Mouse (Mus musculus): ENCODE measurements around the gene Kcnj15.

Kcnj15 gene

DNA sequence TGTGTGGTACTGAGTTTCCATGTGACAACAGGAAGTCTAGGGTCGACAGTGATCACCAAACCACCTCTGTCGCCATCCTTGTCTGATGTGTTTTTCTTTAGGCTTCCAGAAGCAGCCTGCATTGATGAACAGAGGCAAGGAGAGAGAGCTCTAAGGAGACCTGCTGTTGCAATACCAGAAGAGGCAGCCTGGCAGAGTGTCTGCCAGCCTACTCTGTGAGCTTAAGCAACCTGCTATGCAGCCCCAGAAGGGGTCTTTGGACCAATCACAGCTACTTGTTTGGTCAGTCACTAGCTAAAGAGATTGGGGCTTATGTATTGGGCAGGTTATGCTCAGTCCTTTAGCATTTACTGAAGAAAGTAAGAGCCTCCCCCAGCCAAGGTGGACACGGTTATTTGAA, 11.9 kb upstream of the Kcnj15 start:
- no peak for DNase-seq (ENCODE audit: low spot score in 2 of 2)

DNA sequence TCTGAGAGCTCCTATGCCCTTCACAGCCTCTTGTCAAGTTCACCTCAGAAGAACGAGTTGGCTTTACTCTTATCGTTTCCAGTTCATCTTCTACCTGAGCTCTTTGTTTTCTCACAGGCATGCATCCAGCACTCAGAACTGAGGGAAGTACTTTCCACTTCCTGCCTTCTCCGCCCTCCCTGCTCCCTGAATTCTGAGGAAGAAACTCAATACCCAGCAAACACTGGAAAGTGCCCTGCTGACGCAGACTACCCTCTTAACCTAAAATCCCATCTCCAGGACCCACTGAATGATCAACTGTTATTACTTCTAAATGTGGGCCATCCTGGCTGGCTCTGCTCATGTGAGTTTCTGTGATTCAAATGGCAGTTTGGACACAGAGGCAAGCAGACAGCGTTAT, 8.7 kb upstream of the Kcnj15 start:
- DNase-seq (ENCODE audit: low spot score in 2 of 2): no peak

DNA sequence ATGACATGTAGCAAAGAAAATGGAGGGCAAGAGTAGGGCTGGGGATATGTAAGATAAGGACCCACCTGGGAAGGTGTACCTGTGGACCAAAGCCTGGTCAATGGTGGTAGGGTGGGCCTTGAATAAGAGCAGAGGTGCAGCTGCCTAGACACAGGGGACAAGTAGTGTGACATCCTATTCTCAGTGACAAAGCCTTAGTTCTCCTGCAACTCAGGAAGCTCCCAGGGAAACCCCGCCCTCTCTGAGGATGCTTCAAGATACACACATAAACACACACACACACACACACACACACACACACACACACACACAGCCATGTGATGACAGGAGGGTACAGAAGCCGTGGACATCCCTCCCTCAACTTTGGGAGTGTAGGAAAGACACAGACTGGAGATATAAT, 710 bp upstream of the Kcnj15 start:
- no peak for DNase-seq (ENCODE audit: low spot score in 2 of 2)

- DNase-seq (ENCODE audit: low spot score in 2 of 2): no peak
Measured at GRCm38 (mm10) chr16:95258100-95258499, 742 bp downstream of the Kcnj15 start.

DNA sequence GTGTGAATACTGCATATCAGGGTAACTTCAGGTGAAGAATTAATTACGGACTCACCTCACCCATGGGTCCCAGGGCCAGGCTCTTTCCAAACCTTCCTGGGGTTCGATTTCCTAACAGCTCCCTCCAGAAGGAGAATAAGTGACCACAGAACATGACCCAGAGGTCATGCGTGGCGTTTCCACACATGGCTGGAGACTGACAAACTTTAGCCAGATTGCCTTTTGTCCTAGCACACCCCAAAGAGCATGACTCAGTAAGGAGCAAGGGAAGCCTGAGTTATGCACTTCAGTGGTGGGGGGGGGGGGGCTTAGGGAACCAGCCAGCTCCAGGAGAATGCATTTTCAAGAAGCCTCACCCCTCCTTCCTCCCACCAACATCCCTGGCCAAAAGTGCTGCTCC, 2.1 kb downstream of the Kcnj15 start:
- DNase-seq (ENCODE audit: low spot score in 2 of 2): no peak

GRCm38 (mm10) chr16:95260693-95261092, 3.3 kb downstream of the Kcnj15 start:
- DNase-seq (ENCODE audit: low spot score in 2 of 2): no peak

GRCm38 (mm10) chr16:95261807-95262206, 4.4 kb downstream of the Kcnj15 start:
- DNase-seq (ENCODE audit: low spot score in 2 of 2): no peak

DNA sequence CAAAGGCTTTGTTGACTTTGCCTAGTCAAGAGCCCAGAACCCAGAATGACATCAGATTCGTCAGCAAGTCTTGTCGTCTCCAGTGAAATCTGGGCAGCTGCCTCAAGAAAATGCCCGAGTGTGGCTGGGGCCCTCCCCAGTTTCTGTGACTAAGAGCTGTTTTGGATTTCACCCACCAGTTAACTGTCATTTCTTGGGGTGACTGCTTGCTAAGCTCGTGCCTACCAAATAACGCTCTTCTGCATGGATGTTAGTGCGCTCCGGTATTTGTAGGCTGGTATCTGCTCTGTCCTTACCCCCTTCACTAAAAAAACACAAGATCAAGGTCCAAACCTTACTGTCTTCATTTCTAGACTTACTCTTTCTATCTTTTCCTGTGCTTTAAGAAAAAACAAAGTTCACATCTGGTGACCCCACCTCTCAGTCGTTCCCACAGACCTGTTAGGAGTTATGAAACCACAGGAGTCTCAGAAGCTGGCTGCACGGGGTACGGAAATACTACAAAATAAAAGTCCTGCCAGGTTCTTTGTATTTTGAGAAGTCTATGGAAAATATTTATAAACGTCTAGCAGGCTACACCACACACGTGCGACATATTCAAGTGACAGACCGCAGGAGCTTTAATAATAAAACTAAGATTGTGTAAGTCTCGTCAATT, 5.5 kb downstream of the Kcnj15 start:
- no peak for DNase-seq (ENCODE audit: low spot score in 2 of 2)

DNA sequence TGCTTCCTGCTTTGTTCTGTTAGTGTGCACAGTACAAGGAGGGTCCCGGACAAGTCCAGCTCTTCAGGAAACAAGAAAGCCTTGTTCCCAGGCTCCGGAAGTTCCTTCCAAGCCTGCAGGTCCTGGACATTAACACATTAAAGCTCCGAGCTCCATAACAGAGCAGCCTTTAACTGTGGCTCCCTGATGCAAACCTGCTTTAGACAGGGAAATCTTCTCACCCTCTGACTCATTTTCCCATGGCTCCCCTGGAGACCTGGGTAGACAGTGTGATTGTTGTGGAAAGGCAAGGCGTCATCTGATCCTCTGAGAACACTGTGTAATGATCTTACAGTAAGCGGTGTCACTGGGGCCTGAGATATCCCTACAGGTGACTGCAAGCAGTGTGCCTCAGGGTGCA, 7.0 kb downstream of the Kcnj15 start:
- DNase-seq (ENCODE audit: low spot score in 2 of 2): no peak

DNA sequence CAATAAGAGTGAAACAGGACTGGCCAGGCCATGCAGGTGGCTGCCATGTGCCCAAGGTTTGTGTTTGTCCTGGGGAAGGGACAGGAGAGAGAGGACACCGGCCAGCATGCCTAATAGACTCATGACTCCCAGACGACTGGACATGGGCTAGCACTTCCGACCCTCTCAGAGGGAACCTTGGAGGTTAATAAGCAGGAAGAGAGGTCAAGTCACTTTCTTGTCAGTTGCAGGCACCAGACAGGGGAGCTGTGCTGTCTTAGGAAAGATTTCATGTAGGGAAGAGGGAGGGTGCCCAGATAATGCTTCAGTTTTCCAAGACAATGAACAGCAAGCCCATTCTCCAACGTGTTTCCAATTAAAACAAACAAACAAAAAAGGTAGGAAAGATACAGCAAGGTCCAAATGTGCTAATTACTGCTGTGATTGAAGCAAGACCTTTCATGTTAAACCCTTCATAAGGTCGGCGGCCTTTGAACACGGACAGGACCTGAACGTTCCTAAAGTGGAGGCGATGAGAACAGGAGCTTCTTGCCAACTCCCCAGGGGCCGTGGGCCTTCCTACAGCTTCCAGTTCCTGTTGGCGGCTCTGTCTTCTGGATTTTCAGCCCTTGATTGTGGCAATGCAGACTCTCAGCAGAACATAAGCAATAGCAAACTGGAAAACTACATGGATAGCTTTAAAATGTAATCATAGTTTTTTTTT, 10.3 kb downstream of the Kcnj15 start:
- no peak for DNase-seq (ENCODE audit: low spot score in 2 of 2)

- no peak for DNase-seq (ENCODE audit: low spot score in 2 of 2)
Measured at GRCm38 (mm10) chr16:95269610-95270009, 12.3 kb downstream of the Kcnj15 start.

DNA sequence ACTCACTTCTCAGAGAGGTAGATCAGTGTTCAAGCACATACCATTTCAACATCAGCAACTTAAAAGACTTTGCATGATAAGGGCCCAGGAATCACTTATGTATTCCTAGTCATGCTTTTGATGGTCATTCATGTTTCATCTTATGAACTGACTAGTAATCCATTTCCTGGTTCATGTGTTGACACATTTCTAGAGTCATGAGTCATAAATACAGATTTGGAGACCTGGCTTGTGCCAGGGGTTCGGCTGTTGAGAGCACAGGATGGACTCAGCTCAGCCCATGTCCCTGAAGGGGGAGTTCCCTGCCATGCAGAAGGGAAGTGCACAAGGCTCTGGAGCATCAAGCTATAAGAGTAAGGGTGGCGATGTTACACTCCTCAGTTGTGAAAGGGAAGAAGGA, 15.7 kb downstream of the Kcnj15 start:
- DNase-seq (ENCODE audit: low spot score in 2 of 2): no peak

- DNase-seq (ENCODE audit: low spot score in 2 of 2): no peak
Measured at GRCm38 (mm10) chr16:95275713-95276502, 18.6 kb downstream of the Kcnj15 start.

GRCm38 (mm10) chr16:95279015-95279414, 21.7 kb downstream of the Kcnj15 start:
- DNase-seq (ENCODE audit: low spot score in 2 of 2): peak in 1 of 2 experiments; percentile 20

DNA sequence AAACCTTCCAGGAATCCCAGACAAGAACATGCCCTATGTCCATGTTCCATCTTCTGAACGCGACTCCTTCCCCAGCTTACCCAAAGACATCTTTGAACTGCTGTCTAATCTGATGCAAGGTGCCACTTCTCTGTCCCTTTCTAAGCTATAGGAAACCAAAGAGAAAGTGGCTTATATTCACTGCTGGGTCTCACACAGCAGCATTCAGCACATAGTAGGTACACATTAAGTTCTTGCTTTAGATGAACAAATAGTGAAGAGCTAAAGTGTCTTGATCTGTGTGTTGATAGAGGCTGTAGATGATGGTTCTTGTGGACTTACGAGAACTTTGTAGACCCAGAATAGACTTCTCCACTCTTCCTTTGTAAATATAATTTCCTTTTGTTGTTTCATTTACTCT, 23.0 kb downstream of the Kcnj15 start:
- no peak for DNase-seq (ENCODE audit: low spot score in 2 of 2)

DNA sequence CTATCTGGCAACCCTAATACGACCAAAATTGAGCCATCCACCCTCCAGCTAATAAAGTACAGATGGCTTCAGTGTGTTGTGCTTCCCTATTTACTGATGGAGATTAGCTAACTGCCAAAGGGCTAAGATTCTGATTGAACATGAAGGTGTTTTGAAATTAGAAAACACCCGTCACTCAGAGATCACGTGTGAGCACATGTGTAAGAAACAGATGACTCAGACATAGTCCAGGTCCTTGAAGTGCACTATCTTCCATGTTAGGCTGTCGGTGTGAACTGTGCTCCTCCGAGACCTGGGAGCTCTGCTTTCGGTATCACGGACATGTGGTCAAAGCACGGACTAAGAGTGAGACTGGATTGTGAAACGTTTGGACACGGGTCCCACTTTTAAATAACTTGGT, 26.0 kb downstream of the Kcnj15 start:
- no peak for DNase-seq (ENCODE audit: low spot score in 2 of 2)

- DNase-seq (ENCODE audit: low spot score in 2 of 2): no peak
Measured at GRCm38 (mm10) chr16:95284085-95284727, 26.8 kb downstream of the Kcnj15 start.

GRCm38 (mm10) chr16:95285043-95285442, 27.7 kb downstream of the Kcnj15 start:
- no peak for DNase-seq (ENCODE audit: low spot score in 2 of 2)

DNA sequence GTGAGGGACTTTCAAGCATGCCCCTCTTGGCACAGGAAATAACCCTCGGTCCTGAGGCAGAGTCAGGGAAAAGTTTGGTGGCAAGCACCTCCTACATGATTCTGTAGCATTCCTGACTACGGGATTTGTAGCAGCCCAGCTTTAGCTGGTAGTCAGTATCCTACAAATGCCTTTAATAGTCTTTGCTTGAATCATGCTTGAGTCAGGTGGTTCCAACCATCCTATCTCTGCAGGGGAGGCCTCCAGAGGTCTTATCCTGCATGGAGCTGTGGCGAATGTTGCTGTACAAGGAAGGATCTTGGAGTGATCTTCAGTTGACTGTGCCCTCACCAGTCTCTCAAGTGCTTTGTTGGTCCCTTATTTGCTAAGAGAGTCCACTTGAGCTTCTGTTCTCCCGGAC, 28.4 kb downstream of the Kcnj15 start:
- no peak for DNase-seq (ENCODE audit: low spot score in 2 of 2)

DNA sequence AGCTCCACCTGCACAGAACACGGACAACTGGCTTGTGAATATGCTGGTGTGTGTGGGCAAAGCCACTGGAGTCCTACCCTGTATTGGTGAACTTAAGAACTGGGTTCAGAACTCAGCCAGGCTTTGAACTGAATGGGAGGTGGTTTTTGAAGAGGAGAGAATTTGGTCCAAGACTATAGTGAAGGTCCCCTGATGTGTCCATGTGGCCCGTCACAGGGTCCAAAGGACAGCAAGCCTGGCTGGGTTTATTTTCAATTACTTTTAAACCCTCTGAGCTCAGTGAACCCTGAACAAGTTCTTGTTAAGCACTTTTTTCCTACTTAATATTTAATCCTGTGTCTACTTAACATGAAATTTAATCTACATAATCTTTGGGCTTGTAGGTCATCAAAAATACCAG, 30.3 kb downstream of the Kcnj15 start:
- no peak for DNase-seq (ENCODE audit: low spot score in 2 of 2)

GRCm38 (mm10) chr16:95289375-95289774, 32.0 kb downstream of the Kcnj15 start:
- DNase-seq (ENCODE audit: low spot score in 2 of 2): no peak

DNA sequence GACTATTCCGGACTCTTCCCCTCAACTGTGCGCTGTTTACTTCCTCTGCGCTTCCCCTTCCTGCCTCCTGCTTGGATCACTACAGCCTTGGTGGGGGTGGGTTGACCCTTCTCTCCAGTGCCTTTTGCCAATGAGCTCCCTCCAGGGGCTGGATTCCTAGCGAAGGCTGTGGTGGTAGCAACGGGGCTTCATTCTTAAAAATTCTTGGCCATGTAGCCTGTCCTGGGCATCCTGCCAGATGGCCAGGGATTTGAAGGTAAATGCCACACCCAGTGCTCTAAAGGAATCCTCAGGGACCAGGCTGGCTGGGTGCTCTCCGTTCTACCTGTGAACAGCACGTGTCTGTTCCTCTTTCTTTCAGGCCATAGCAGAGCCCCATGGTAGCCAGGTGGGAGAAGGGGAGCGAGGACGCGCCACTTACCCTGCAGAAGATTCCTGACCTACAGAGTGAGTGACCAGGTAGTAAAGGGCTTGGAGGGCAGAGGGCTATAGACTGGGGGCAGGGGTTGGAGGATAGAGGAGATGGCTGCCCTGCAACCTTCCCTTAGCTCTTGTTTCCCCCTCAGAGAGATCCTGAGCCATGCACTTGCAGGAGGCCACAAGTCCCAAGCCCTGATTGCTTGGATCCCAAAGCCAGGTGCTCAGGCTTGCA, 34.2 kb downstream of the Kcnj15 start:
- no peak for DNase-seq (ENCODE audit: low spot score in 2 of 2)

Data from right cerebral cortex, postnatal 10 days (tissue).